Mouse (Mus musculus) MEL (cell line): ENCODE measurements around the gene Dazl.

ENCODE experiments used
- CTCF ChIP-seq, 3 experiments: IDR thresholded peaks in 2 of 3; conservative IDR thresholded peaks in 1 of 3; 2 replicates each; pipeline ENCODE4 v1.5.1; 2011 to 2012; ENCODE audit warnings: low read length in 3 of 3, low read depth in 2 of 3, mild to moderate bottlenecking in 2 of 3, improper control_type of control experiment in 1 of 3, inconsistent platforms in 1 of 3, mixed read lengths in 1 of 3, moderate library complexity in 1 of 3; ENCODE audit not compliant: control insufficient read depth in 1 of 3, insufficient read depth in 1 of 3, poor library complexity in 1 of 3, severe bottlenecking in 1 of 3
- ETS1 ChIP-seq: IDR thresholded peaks from 2 replicates; pipeline ENCODE4 v1.6.1; 2012; ENCODE audit warnings: low read depth, mild to moderate bottlenecking, inconsistent platforms, low read length, improper control_type of control experiment, moderate library complexity
- GATA1 ChIP-seq: IDR thresholded peaks from 2 replicates; pipeline ENCODE4 v1.6.1; 2011; ENCODE audit warnings: low read depth, low read length, improper control_type of control experiment
- MAX ChIP-seq: IDR thresholded peaks from 2 replicates; pipeline ENCODE4 v1.6.1; 2011; ENCODE audit warnings: low read length, improper control_type of control experiment
- NRF1 ChIP-seq: IDR thresholded peaks from 2 replicates; pipeline ENCODE4 v1.6.1; 2014; ENCODE audit warnings: low read depth, mild to moderate bottlenecking, inconsistent platforms, low read length, improper control_type of control experiment, moderate library complexity; ENCODE audit not compliant: poor library complexity, insufficient read depth, severe bottlenecking
- POLR2A ChIP-seq, 2 experiments: IDR thresholded peaks; 2 replicates each; pipeline ENCODE4 v1.6.1; 2011 to 2012; ENCODE audit warnings: low read length in 2 of 2, mild to moderate bottlenecking in 2 of 2, control low read depth in 1 of 2, improper control_type of control experiment in 1 of 2, low read depth in 1 of 2, moderate library complexity in 1 of 2; ENCODE audit not compliant: control insufficient read depth in 1 of 2, insufficient read depth in 1 of 2, poor library complexity in 1 of 2
- POLR2AphosphoS2 ChIP-seq: IDR thresholded peaks from 2 replicates; pipeline ENCODE4 v1.6.1; 2011; ENCODE audit warnings: low read length, improper control_type of control experiment
- USF1 ChIP-seq: IDR thresholded peaks from 2 replicates; pipeline ENCODE4 v1.6.1; 2014; ENCODE audit warnings: low read depth, mild to moderate bottlenecking, inconsistent platforms, low read length, improper control_type of control experiment, moderate library complexity

DNA sequence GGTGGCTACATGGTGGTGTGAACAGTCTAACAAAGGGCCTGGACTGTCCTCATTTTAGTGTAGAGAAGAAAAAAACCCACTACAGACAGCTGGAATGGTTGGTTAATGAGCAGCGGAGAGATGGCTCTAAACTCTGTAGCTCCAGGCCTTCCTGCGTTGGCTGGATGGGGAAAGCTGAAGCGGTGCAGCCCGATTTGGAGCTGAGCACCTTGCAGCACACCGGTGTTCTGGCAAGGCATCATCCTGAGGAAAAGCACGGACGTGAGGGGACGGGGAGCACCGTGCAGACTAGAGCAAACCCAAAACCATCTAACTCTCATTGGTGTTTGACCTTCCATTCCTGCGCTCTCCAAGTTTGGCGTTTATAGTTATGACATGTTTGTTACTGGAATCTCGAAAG, 1.3 kb upstream of the Dazl start:
- TF ChIP-seq GATA1 (no peak), POLR2A (IDR thresholded peaks at IDR 0.05; ENCODE audit: control insufficient read depth in 1 of 2, insufficient read depth in 1 of 2, low read depth in 1 of 2, low read length in 2 of 2, poor library complexity in 1 of 2) (no peak), CTCF (IDR thresholded peaks at IDR 0.05 in 2 of 3, conservative IDR thresholded peaks at IDR 0.05 in 1 of 3; ENCODE audit: control insufficient read depth in 1 of 3, insufficient read depth in 1 of 3, low read depth in 2 of 3, low read length in 3 of 3, poor library complexity in 1 of 3, severe bottlenecking in 1 of 3) (no peak), NRF1 (no peak), ETS1 (no peak), POLR2AphosphoS2 (no peak), MAX (no peak), USF1 (no peak)
